Mouse (Mus musculus) 3T3-L1 (cell line): ENCODE results near the gene Mpc1.
A peak's percentile ranks its signal among the peaks of the same experiment; 100 is the strongest.
"Not testable (repeated sequence)": the region's sequence is repeated elsewhere in the genome, so short reads cannot be mapped to it uniquely, and the experiment has no call there.

Experiments
- DNase-seq: peaks from one replicate; pipeline ENCODE4 v3.0.0-alpha.2; 2015; ENCODE audit warnings: low read depth, low spot score

Mpc1 gene

GRCm38 (mm10) chr17:8328511-8329174 is 45.9 kb downstream of the Mpc1 start:
- peak; percentile 29 for DNase-seq

DNA sequence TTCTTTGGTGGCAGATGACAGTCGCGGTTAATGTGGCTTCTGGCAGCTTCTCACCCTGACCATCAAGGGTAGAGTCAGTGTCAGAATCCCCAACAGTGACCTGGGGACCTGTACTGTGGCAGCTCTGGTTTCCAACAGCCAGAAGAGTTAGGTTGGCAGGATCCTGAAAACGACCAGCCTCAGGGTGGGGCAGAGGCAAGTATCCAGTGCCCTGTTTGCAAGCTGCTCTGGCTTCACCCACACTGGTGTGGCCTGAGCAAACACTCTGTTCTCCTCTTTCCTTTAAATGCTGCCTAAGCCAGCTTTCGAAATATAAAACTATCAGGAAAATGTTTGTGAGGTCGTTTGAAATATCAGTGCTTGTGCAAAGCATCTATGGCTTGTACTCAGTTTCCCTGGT is 47.9 kb downstream of the Mpc1 start:
- DNase-seq = no peak

DNA sequence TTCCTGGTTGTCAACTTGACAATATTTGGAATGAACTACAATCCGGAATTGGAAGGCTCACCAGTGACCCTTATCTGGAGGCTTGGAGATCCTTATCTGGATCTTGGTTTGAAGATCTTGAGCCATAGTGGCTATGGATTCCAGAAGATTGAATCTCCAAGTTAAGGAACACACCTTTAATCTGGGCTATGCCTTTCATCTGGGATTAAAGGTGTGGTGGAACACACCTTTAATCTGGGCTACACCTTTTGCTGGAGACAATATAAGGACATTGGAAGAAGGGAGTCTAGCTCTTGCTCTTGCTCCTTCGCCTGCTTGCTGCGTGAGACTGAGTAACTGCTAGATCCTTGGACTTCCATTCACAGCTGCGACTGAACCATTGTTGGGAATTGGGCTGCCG is 54.5 kb downstream of the Mpc1 start, which contains the start of gene Prr18:
Prr18 (plus strand) TSS at position 301 of the 400 bp plus-strand sequence.
- DNase-seq = not testable (repeated sequence)

DNA sequence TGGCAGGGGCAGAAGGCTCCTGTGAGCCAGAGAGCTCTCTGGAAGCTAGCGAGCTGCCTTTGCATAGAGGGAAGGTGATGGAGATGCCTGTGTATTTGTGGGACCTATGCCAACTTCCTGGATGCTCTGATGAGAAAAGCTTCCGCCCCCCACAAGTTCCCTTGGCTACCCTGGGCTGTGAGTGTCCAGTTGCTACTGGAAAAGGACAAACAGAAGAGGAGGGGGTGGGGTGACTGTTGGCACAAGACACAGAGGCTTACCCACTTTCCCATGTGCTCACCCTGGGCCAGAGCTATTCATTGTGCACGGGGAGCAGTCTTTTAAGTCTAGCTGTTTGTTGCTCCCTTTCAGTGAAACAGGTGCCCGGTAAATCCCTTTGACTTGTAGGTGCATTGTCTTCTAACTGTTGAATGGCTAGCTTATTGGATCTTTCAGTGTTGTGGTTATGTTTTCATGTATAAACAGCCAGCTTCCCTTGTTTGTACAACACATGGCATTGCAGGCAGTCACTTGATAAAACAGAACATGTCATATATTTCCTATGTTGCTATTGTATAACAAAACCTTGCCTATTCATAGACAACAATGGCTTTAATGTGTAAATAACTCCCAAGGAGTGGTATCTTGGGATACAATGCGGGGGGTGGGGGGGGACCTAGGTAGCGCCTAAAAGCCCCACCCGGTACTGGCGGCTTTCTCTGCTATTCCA is 57.1 kb downstream of the Mpc1 start:
- no peak for DNase-seq

DNA sequence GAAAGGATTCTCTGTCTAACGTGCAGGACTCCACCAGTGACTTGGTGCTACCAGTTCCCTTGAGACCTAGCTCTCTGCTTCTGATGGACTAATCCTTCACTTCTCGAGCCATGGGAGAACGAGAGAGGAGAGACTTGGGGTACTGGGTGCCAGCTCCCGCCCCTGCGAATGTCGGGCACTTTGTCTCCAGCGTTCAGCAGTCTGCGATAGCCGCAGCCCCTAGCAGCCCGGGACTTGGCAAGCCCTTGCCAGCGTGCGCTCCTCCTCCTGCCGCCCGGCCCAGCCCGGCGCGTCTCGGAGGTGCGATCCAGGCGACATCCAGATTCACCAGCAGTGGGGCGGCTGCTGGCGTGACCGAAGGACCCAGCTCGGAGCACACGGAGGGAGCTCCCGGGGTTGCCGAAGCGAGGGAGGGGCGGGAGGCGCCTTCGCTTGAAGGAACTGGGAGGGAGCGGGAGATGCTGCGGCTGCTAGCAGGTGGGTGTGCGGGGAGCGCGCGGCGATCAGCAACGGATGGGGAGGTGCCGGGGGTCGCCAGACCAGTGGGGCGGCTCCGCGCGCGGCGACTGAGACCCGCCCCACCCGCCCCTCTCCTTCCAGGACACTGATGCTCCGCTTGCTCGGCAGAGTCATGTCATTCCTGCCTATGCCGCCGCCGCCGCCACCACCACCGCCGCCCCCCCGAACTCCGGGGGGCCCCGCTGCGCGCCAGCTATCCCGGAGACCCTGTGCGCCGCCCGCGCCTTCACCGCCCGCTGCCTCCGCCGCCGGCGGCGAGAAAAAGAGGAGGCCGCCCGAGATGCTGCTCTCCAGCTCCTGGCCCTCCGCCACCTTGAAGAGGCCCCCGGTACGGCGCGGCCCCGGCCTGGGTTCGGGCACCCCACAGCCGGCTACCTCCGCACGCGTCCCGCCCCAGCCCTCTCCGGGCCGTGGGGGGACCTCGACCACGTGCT is 58.0 kb downstream of the Mpc1 start:
- DNase-seq = no peak

- DNase-seq = no peak
Measured at GRCm38 (mm10) chr17:8341360-8341963, 58.8 kb downstream of the Mpc1 start.

- DNase-seq = no peak
Measured at GRCm38 (mm10) chr17:8342706-8343105, 60.0 kb downstream of the Mpc1 start.

- no peak for DNase-seq
Measured at GRCm38 (mm10) chr17:8343416-8343815, 60.7 kb downstream of the Mpc1 start.
